Mouse (Mus musculus): Measurements from ENCODE around the gene Asic2. TPM values are rescaled to one million over a fixed set of nuclear protein-coding genes. Genes with fewer than 3 reads are reported as not detected.

Asic2 gene
- total RNA-seq, 1 experiment from 2014 or later, result 1.7 TPM

GRCm38 (mm10) chr11:81602971-81603370 is 365.3 kb downstream of the Asic2 start:
- DNase-seq, result no peak

DNA sequence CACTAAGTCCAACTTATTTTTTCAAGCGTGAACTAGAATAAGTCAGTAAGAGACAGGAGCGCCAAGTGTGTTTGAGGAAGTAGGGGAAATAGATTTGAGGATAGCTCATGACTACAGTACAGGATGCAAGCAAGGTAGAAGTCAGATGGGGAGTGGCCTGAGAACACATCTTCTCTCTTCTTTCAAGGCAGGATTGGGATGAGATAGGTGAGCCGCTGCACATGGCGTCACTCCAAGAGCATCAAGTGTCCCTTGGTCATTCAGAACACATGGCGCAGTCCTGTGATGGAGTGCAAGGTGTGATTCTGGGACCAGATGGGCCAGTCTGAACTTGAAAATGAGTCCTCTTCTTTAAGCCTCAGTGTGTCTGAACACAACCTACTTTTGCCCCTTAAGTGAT is 366.5 kb downstream of the Asic2 start:
- DNase-seq, result no peak

- no peak for DNase-seq
Measured at GRCm38 (mm10) chr11:81597601-81598000, 370.7 kb downstream of the Asic2 start.

- no peak for DNase-seq
Measured at GRCm38 (mm10) chr11:81595235-81595634, 373.0 kb downstream of the Asic2 start.

DNA sequence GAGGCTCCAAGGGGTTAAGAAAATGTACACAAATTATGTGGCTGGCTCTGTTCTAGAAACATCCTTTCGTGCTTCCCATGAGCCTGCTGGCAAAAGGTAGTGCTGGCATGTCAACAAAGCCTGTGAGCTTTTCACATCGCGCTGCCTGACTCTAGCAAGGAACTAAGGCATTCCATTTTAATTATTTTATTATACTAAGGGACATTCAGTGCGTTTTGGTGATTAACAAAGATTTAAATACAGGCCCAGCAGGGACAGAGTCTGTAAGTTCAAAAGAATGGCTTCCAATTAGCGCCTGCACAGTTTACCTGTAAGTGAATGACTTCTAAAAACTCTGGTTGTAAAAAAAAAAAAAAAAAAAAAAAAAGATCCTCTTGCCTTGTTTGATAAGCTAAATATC is 375.5 kb downstream of the Asic2 start:
- no peak for DNase-seq

DNA sequence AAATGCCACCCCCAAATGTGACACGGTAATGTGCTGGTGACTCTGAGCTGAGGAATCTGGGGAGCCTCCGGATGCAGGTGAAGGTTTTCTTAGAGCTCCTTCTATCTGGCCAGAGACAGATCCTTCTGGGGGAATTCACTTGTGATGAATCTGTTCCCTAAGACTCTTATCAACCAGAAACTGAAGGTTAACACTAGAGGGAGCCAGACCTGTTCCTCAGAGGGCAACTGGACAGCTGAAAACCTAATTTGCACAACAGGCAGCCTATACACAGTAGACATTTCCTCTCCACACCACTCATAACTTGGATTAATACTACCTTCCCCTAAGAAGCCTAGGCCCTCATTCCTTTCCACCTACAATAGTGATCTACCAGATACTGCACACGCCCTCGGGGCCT is 377.3 kb downstream of the Asic2 start:
- no peak for DNase-seq

- DNase-seq, result peak; percentile 83
Measured at GRCm38 (mm10) chr11:81588630-81589029, 379.6 kb downstream of the Asic2 start.

DNA sequence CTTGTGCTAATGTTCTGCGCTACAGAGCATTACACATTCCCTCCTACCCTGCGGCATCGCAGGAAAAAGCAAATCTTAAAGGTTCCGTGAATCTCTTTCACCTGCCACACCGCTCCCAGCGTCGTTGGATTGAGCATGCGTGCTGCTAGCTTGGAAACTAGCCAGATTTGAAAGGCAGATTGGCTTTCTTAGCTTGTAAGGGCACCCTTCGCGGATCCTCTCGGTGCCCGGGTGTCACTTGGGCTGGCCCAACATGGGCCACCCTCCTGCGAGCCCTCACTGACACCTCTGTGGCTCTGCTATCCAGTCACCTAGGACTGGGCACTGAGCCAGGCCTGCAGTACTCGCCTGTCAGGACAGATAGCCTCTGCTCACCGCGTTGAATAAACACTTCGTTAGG is 380.3 kb downstream of the Asic2 start:
- DNase-seq, result no peak

DNA sequence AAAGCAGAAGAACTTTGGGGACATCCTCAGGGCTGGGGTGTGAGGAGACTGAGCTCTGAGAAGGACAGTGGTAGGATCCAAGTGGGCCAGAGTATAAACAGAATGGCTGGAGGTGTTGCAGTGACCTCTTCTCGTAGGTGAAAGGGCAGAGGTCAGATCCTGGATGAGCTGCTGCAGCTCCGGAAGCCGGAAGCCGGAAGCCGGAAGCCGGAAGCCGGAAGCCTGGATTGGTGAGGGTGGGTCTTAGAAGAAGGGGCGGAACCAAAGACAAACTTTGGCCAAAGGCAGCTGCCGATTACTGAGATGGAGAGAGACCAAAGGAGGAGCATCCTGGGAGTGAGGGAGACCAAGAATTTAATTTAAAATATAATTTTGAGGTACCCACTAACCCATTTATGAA is 381.1 kb downstream of the Asic2 start:
- no peak for DNase-seq

GRCm38 (mm10) chr11:81584506-81584905 is 383.8 kb downstream of the Asic2 start:
- no peak for DNase-seq

DNA sequence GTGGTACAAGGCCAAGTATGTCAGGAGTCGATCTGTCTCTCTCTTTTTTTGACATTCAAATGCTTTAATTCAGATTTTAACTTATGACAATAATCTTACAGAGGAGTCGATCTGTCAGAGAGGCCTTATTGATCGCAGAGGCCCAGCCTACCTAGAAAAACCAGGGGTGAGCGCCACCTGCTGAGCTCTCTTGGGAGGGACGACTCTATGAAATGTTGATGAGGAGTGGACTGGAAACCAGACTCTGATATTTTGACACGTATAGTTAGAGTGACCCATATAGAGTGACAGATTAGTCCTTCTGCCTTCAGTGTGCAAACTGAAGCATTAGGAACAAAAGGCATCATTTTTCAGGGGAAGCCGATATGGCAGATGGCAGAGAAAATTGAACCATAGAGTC is 385.1 kb downstream of the Asic2 start:
- DNase-seq, result no peak

DNA sequence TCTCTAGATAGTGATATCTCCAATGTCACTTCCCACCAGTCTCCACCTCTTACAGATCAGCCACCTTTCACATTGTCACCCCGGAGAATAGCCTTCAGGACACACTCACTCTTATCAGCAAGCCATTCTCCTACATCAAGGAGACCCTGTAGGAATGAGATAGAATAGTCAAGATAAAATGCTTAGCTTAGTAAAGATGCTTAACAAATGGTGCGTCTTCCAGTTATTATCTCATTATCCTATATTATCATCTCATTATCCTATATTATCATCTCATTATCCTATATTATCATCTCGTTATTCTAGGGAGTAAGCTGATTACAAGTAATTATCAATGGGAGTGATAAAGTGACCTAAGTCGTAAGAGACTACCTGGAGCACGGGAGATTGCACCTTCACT is 386.1 kb downstream of the Asic2 start:
- DNase-seq, result no peak

DNA sequence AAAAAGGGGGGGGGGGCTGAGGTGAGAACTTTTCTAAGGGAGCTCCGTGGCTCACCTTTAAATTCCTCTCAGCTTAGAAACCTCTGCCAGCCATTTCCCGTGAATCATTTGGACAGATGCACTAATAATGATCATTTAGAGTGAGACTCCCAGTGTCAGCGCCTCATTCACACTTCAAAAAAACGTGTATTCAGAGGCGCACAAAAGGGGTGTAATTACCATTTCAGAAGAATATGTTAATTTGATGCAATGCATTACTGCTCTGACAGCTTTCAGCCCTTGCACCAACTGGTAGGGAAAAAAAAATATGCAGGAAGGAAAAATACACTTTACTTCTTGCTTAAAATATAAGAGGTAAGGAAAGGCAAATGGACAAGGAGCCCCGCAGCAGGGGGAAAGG is 388.5 kb downstream of the Asic2 start:
- DNase-seq, result no peak

GRCm38 (mm10) chr11:81570406-81570805 is 397.9 kb downstream of the Asic2 start:
- DNase-seq, result no peak

DNA sequence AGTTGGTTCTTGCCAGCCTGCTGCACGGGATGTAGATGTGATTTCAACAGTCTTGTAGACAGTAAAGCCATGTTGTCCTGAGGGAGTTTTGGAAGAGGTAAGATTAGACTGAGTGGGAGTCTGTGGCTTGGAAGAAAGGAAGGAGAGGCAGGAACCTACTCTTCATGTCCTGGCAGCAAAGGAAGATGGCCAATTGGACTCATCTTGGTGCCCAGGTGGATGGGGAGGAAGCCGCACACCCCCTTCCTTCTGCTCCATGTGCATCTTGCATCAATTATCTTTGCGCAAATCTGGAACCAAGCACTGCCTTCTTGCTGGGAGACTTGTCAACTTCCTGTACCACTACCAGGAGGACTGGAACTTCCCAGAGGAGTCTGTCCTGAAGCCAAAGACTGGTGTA is 403.4 kb downstream of the Asic2 start:
- no peak for DNase-seq

- no peak for DNase-seq
Measured at GRCm38 (mm10) chr11:81560374-81560773, 407.9 kb downstream of the Asic2 start.

DNA sequence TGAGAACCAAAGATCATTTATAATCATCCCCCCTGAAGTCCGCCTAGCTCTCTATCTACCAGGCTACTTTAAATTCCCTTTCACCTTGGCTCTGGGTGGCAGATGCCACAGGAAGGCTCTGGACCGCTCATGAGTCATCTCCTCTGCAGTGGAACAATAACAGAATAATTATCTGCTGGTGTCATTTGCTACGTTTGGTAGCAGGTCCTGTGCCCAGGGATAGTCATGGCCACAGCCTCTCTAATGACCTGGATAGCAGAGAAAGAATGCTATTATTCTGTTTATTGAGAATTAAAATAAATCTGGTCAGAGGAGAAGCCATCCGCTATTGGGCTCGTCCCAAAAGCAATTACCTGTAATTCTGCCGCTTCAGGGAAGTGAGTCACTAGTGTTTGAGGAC is 425.1 kb downstream of the Asic2 start:
- DNase-seq, result no peak

DNA sequence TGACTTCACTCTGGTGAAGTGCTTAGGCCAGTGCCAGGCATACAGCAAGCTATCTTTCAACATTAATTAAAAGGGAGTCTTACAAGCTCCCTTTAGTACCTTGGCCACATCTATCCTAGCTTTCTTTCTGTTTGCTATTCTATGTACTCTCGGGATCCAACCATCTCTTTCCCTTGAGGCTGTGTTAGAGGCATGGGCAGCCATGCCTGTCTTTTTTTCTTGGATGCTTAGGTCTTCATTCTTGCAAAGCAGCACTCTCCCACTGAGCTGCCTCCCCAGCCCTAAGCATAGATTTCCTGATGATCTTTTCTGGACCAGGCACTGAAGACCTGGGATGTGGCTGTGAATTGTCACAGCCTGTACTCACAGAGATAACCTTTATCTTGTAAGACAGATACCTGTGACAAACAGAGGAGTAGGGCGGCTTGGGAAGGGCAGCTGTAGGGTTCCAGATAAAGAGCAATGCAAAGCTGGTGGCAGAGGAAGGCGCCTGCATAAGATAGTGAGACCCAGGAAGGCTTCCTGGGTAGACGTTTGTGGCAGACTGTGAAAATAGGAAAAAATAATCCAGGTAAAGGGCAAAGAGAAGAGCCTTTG is 433.0 kb downstream of the Asic2 start:
- DNase-seq, result no peak

DNA sequence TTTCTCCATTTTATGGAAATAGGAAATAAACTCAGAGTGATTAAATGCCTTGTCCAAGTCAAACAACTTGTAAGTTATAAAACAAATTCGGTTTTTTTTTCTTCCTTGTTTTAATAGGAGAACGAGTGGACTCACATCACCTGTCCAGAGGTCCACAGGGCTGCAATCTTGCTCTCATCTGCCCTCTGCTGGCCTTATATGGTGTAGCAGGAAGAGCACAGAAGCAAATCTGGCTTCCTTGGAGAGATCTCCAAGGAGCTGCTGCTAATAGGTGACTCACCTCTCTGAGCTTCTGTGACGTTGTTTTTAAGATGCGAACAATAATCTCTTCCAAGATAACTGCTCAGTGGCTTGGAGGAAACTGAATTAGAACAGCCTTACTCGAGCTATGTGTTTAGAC is 433.6 kb downstream of the Asic2 start:
- DNase-seq, result peak; percentile 60

DNA sequence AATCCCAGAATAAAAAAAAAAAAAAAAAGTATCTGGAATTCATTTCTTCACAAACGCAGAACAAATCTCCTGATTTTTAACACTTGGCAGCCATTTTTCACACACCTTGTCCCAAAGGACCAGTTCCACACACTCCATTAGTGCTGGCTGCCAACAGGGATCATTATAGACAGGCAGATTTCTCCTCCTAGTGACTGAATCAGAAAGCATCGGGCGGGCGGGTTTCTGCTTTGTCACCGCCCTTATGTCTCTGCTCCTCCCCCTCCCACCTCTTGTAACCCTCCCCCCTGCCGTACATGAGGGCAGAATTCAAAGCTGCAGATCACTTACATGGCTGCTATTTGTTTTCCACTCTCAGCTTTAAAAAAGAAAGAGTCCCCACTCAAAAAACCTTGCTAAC is 436.4 kb downstream of the Asic2 start:
- peak; percentile 7 for DNase-seq

DNA sequence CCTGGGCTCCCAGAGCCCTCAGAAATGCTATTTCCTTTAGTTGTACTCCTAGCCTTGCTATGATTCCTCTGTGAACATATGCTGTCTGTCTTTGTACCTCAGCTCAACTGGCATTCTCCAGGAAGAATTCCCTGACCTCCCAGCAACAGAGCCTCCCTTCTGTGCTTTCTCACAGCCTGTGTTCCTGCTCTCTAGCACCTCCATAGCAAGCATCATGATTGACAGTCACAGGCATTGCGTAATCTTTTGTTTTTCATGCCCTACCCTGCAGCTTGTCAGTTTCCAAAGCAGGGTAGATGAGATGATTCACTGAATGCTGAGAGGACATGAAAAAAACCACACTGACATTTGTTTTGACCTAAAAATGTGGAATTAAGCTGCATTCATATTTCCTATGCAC is 445.3 kb downstream of the Asic2 start:
- DNase-seq, result no peak

DNA sequence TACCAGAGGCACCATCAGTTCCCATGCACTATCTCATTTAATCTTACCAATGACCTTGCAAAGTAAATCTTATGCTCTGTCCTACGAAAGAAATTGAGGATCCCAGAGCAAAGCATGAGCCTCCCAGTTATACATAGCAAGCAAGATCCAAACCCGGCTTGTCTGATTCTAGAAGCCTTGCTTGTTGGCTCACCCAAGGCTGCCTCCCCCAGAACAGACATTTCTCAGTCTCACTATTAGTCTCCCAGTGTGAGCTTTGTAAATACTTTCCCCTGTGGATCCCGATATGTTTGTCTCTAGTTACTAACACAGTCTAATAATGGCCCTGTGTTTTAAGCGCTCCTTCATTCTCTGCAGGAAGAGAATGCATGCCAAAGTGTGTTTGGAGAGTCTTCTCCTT is 446.4 kb downstream of the Asic2 start:
- no peak for DNase-seq

DNA sequence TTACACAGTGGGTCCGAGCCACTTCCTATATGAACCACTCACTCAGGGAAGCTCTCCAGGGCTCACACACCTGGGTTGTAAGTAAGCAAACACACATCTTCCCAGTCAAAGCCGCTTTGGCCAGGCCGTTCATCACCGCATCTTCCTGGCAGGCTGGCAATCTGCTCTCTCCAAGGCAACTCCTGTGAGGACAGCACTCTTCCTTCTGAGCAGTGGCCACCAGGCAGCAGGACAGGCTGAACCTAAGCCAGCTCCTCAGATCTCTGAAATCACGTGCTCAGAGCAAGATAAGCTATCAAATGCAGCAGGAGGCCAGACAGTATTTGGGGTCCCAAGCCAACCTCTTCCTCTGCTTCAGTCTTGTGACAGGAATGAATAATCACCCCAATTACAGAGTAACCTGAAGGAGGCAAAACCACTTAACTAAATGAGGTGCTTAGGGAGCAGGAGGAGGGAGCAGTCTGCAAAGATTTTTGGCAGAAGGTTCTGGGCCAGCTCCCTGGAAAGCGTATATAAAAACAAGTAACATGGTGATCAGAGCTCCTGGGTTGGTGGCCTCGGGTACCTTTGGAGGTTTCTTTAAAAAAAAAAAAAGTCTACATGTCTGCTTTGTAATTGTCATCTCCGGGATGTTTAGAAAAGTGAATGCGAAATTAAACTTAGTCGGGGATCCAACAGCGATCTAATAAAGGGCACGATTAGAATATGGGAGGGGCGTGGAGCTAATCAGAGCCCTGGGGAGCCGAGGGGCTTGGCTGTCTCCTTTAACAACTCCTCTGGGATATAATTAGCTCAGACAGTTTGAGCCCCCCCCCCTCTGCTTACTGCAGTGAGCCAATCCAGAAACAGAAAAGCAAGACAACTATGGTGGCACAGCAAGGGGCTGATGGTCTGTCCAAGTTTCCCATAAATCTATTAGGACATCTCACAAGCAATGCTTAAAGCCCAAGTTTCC is 450.0 kb downstream of the Asic2 start:
- DNase-seq, result no peak

GRCm38 (mm10) chr11:81515754-81516153 is 452.5 kb downstream of the Asic2 start:
- DNase-seq, result no peak
